Mouse (Mus musculus) thymus, adult 2 months (tissue): Measurements from ENCODE around the gene Nmt1.

Source experiments
- CTCF ChIP-seq: fragments of 200-500 bp; IDR thresholded peaks from 2 replicates; pipeline ENCODE4 v1.5.1; 2012; ENCODE audit warnings: mild to moderate bottlenecking, control low read depth, low read length, moderate library complexity, borderline replicate concordance; ENCODE audit not compliant: control insufficient read depth, poor library complexity, insufficient read depth; ENCODE audit errors: extremely low read depth
- POLR2A ChIP-seq: fragments of 200-500 bp; IDR thresholded peaks from 2 replicates; pipeline ENCODE4 v1.6.1; 2012; ENCODE audit warnings: mild to moderate bottlenecking, low read length, control low read depth, moderate library complexity; ENCODE audit not compliant: control insufficient read depth, poor library complexity, insufficient read depth; ENCODE audit errors: extremely low read depth

DNA sequence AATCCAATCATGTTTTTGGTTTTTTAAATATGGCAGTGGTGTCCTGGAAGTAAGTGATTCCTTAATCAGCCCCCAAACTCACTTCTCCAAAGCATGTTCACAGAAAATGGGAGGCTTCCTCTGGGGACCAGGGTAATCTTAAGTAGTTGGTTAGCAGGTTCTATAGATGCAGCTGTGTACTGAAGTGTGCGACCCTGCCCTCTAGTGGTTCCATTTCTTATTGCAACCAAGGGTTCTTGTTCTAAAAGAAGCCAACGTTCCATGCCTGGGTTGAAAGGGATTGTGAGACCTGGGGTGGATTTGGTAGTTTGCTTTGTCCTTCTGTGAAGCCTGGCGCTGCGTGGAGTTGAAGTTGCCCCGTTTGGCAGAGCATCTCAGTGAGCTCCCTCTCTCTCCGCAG is 26.8 kb downstream of the Nmt1 start:
- TF ChIP-seq CTCF (0 out of 2 replicates have a peak, but pooled peaks have one; percentile 41), POLR2A (no peak)
